Mouse (Mus musculus) adrenal gland, postnatal 36 days (tissue): ENCODE data around the gene Pum3. TPM values are rescaled to one million over a fixed set of nuclear protein-coding genes. Genes with fewer than 3 reads are reported as not detected.

ENCODE experiments used
- DNase-seq, 2 experiments: peaks; one replicate each; pipeline ENCODE4 v3.0.0; 2021; ENCODE audit warnings: mixed read lengths in 1 of 2
- long read RNA-seq, 2 experiments: library from polyadenylated mRNA; stranded (forward); transcript quantifications; one replicate each; pipeline ENCODE4 v2.0.0; 2021; ENCODE audit warnings: borderline sequencing depth in 2 of 2
- total RNA-seq, 2 experiments: library from RNA; stranded (reverse); gene quantifications; 2 replicates each; pipeline ENCODE4 v1.2.3; 2021

The Pum3 gene
- 100 to 1,000 TPM in 1 of 2 experiments, 10 to 100 TPM in 1; 100.0 to 130 TPM for total RNA-seq
- long read RNA-seq, experiment 1, transcript Pum3-201 (18 exons, 3,471 nt): major isoform, 59 of 104 reads
- long read RNA-seq, experiment 1, partial matches to known transcripts: 31 of 104 reads
- long read RNA-seq, experiment 1, other reads (novel, unspliced or antisense): 14 of 104 reads
- long read RNA-seq, experiment 2, transcript Pum3-201 (18 exons, 3,471 nt): major isoform, 16 of 31 reads
- long read RNA-seq, experiment 2, partial matches to known transcripts: 10 of 31 reads
- long read RNA-seq, experiment 2, other reads (novel, unspliced or antisense): 5 of 31 reads

DNA sequence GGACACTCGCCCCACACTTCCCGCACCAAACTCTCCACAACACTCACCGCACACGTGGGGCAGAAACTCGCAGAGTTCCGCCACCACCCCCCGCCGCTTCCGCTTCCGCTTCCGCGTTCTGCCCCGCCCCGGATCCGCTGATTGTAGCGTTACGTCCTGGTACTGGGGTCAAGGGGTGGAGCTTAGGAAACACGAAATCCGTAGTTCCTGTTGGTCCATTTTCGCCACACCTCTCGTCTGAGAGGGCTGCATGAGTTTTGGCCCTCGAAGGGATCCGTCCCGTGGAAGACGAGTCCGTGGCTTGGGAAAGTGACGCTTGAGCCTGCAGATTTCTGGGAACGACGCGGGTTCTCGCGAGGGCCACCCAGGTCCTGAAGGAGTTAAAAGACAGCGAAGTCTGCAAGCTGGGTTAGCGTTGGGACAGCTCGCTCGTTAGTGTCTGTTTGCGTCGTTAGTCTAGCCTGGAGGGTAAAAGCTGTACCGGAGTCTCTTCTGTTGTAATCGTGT lies at the start of gene Pum3:
TSS of gene Pum3 (minus strand) at position 81 of the 507 bp plus-strand sequence.
- peak; percentile 95 to 96 for DNase-seq

DNA sequence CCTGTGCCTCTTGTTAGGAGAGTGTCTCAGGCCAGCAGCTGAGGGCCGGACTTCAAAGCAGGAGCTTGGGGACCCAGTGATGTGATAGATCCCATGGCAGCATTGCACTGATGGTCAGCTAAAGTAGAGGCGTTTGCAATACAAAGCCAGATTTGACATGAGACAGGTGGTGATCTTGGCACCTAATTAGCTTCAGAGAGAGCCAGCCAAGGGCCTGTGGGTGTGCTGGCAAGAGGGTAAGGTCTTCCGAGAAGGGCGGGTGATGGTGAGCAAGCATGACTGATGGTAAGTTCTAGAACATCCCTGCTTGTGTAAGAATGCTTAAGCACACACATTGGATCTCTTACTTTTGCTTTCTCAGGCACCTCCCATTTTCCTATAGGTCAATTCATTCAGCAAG lies 37.1 kb upstream of the Pum3 start:
- no peak for DNase-seq

DNA sequence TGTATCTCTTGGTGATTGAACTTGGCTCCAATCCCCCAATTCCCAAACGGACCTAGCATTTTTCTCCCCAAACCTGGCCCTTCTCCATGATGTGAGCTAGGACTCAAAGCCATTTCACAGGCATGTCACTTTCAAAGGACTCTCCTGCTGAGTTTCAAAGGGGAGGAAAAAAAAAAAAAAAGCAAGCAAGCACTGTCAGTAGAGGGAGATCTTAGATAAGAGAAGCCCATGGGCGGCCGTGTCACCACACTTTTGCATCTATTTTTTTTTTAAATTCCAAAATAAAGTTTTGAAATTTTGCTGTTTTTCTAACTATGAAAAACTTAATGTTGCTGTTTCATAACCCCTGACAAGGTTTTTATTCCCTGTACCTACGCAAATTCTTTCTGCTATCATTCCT lies 33.0 kb upstream of the Pum3 start:
- no peak for DNase-seq

DNA sequence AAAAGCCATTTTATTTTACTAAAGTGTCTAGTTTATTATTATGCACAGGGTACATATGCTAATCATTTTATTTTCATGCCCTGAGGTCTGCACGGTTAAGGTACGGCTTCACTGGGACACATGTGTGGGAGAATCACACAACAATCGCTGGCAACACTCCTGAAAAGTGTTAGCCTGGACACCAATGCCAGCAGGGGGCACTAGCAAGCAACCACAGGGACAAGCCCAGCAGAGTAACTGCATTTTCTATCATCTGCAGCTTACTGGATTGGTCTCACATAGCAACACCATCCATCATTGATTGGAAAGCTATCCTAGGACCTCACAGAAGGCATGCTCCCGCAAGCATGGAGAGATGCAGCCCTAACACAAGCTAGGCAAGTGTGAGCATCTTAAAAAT lies 20.8 kb upstream of the Pum3 start:
- peak; percentile 71 to 78 for DNase-seq

DNA sequence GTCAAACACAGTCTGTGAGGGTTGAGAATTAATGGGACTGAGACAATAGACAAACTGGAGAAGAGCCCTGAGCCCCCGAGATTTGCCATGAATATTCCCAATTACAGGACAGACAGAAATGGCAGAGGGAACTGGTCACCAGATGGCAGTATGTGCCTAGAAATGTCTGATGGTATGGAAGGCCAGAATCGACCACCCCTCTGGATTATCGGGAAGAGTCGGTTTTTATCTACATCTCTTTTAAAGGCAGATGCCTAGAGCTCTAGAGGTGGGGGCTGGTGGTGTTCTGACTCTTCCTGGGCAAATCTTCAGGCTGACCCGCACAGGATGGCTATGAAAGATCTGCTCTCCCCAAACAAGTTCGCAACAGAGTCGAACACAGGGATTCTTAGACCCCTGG lies 17.9 kb upstream of the Pum3 start:
- no peak for DNase-seq

DNA sequence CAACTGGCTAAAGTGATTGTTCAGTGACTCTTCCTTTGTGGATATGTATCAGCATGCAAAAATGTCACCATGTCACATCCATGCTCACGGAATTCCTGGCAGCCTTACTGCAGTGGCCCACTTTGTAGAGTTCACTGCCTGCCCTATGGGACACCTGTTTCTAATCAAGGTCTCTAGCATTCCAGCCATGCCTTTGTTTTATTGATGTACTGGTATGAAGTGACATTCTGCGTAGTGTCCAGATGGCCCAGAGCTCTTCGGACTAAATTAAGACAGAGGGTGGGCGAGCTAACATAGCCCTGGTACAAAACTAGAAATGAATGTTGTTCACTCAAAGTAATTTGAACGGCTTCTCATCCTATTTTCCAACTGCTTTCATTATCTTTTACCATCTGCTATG lies 11.5 kb upstream of the Pum3 start:
- no peak for DNase-seq

DNA sequence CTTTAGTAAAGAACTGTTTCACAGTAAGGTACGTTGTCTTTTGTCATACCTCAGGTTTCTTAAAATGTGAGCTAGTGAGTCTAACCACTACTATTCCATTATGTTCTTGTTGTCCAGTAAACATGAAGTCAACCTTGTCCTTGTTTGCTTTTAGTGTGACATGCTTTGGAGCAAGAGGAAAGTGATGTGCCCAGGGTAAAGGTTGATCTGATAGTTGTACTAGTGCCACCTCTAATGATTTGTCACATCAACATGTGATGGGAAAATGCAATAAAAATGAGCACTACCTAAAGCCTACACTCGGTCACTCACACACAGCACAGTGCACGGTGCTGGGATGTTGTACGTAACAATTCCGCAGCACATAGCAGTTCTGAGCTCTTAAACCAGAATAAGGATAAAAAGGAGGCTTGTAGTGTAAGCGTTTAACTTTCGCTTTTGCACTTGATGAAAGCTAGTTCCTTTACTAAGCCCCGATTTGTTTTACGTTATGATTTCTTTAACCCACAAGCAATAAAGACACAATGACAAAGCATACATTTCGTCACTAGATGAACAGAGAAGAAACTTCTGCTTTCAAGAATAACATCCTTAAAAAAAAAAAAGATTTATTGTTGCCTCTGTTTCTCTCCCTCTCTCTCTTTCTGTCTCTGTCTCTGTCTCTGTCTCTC lies 8.5 kb upstream of the Pum3 start:
- no peak for DNase-seq

DNA sequence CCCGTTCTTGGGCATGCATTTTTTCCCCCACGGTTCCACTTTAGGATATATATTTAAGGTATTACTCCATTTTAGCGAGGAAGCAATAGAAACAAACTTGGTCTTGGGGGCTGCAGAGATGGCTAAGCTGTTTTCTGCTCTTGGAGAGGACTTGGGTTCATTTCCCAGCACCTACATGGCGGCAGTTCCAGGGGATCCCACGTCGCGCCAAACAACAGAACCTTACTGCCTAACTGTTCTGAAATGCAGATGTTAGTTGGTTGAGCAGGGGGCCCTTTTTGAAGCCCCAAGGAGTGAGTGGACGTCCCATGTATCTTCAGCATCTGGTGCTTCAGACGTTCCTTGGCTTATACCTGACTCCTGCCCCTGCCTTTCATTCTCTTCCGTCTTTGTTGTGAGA lies 781 bp upstream of the Pum3 start:
- peak in 1 of 2 experiments; percentile 15 for DNase-seq

DNA sequence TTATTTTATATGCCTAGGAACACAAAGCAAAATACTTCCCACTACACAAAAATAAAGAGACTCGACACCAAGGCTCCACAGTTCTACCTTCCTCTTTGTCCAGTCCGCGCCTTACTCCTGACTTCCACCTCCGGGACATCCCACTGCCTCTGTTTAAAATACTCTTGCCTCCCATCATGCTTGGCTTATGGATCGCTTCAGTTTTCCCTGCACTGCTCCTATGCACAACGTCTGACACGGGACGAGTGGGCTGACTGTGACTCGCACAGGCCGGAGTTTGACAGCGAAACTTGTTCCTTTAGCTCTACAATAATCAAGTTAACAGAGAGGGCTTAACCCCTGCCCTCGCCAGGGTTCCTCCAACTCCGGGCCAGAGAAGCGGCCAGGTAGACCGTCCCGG lies 344 bp downstream of the Pum3 start:
- DNase-seq: no peak

DNA sequence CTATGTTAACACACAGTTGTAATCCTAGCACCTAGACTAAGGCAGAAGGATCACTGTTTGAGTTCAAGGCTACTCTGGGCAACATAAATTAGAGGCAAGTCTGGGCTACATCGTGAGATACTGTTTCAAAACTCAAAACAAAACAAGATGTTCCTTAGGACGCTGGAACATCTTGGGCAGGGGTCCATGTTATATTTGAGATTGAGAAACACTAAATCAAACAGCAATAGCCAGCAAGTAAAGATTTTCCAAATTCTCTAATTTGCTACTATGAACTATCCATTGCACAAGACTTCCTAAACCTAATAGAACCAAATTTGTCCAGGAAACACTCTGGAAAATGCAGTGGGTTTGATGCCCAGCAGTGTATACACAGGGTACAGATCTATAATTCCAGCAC lies 1.8 kb downstream of the Pum3 start:
- no peak for DNase-seq

DNA sequence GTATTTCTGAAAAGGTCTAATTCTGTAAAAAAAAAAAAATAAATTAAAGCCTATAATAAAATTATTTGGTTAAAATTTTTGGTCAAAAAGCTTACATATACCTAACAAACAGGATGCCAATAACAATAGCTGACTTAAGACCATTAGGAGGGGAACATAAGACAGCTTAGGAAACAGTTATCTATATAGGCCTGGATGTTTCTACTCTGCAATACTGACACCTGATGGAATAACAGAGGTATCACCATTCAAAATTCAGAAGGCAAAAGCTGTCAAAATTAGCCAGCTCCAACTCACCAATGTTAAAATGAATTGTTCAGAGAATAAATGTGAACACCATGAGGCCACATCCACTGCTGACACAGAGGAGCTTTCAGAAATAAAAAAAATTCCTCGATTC lies 3.2 kb downstream of the Pum3 start:
- DNase-seq: no peak

DNA sequence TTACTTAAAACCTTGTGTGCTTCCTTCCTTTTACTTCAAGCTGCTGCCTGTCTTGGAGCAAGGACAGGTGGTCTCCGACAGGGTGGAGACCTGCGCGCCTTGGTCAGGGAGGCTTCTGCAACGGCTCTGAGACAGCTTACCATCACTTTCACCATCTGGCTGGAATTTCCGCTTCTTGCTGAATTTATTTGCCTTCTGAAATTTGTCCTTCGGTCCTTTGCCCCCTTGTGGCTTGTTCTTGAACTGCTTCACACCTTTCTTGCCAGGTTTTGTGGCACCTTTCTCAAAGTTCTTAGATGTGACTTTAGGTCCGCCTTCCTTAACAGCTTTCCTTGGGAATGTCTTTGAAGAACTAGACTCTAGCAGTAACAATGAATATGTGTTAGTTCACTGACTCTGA lies 4.0 kb downstream of the Pum3 start:
- DNase-seq: peak; percentile 19 to 55

DNA sequence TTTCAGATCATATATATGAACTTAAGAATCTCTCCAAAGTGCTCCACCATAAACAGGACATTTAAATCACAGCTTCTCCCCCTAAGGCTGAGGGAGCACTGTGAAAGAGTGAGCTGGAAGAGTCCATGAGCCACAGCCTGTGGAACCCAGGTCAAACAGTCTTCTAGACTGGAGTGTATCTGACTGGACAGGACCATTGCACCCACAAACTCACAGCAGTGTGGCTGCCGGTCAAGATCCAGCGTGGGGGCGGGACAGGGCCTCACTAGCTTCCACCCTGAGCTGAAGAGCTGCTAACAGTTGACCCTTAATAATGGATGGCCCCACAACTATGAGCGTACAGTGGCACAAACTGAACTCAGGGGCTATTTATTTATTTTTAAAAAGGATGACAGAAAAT lies 12.2 kb downstream of the Pum3 start:
- no peak for DNase-seq

DNA sequence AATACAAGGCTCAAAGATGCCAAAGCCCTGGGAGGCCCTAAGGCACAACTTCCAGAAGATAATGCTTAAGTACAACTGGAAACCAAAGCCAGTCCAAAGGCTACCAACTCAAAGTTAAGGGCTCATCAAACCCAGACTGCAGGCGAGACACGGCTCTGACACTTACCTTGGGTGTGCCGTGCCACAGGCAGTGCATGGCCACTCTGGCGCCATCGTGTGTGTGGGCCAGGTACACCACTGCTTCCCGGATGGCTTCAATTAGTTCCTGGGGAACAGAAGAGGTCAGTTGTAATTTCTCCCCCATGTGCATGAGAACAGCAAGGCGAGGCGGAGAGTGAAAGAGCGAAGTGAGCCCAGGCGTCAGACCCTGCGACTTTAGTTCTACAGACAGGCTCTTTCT lies 13.1 kb downstream of the Pum3 start:
- peak; percentile 75 to 77 for DNase-seq

DNA sequence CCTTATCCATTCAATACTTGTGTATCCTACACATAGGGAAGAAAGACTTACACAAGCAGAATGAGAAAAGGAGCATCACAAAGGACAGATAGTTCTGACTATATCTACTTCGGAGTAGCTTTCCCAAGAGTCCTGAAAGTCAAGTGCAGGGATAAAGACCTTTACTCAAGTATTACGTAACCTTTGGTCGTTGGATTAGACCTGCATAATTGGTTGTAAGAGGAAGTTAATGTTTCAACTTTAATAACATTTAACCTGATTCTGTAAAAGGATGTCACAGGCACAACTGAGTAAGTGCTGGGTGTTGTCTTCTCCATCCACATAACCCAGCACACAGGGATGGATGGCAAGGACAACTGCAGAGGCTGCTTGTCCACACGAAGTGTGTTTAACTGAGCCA lies 18.3 kb downstream of the Pum3 start:
- DNase-seq: no peak

DNA sequence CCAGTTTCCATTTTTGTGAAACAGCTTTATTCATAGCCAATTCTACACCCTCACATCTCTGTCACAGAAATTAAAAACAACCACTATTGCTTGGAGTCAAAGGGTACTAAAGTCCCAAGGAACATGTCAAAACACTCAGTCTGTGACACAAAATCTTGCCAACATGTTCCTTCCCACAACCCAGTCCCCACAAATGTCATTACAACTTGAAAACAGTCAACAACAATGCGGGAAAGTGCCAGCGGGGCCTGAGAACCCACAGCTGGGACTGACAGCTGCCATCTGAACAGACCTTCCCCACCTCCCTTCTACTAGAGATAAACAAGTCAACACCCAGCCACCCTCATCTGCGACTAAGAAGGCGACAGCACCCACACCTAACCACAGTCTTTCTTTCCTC lies 18.9 kb downstream of the Pum3 start:
- DNase-seq: no peak

DNA sequence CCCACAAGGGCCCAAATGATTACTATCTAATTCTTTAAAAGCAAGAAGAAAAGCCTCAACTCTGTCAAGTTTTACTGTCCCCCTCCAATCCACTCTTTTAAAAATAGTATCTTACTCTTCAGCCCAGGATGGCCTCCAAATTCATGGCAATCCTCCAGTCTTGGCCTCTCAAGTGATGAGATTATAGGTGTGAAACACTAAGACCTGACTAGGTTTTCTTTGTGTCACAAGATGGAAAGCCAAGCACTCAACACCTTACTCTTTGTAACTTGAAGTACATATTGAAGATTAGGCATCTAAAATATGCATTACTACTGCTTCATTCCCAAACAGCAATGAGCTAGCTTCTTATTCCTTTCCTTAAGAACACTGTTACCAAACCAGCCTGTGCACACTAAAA lies 19.8 kb downstream of the Pum3 start:
- no peak for DNase-seq

DNA sequence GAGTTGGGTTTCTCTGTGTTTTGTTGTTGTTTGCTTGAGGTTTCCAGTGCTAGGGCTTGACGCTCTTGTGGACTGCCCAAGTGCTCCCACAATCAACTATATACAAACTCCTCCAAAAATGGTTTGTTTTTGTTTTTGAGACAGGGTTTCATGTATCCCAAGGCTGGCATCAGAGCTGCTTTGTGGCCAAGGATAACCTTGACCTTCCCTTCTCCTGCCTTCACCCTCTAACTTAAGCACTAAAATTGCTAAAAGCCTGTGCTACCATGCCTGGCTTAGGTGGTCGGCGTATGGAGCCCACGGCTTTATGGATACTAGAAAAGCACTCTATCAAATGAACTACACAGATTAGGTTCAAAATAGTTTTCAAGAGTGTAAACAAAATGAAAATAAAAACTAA lies 20.4 kb downstream of the Pum3 start:
- no peak for DNase-seq

DNA sequence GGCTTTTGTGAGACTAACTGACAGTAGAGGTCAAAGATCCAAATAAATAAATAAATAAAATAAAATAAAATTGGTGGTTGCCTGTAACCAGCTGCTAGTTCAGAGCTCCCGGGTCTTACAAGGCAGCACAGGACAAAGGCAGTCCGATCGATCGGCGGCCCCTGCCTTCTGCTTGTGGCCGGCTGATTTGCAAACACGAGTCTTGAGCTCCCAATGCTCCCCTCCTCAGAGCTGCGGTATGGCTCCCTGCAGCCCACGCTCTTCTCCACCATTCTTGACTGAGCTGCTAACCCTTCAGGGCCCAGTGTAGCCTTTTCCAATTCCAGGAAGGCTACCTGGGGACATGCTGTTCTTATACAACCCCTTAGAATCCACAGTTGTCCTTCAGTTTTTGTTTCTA lies 31.8 kb downstream of the Pum3 start:
- no peak for DNase-seq

DNA sequence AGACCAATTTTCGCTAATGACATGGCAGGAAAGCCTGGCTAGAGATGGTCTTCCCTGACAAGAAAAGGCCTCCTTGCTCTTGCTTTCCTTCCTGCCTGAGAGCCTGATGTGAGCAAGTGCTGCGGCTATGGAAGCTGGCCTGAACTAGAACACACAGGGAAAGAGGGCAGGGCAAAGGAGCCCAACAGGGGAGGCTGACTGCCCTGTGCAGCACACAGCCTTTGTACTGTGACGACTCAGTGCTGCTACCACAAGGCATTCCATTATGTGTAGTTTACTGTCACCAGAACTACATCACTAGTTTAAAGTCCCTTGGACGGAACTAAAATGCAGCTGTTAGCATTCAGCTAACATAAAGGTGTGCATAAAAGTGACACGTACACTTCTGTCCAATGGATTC lies 32.4 kb downstream of the Pum3 start:
- DNase-seq: no peak

DNA sequence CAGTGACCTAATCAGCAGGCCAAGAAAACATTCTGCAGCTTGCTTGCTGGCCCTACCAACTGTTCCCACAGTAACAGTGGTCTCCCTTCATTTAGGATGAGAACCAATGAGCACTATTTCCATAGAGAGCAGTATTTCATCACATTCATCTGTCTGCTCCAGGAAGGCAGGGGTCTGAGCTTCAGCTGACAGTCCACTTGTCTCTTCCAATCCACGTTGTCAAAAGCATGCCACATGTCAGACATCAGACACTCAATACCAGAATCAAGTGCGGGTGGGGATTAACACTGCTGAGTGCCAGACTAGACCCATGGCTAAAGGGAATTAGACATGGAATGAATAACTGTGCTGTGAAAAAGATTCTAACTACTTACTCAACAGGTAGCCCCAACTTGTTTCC lies 32.9 kb downstream of the Pum3 start:
- DNase-seq: no peak

DNA sequence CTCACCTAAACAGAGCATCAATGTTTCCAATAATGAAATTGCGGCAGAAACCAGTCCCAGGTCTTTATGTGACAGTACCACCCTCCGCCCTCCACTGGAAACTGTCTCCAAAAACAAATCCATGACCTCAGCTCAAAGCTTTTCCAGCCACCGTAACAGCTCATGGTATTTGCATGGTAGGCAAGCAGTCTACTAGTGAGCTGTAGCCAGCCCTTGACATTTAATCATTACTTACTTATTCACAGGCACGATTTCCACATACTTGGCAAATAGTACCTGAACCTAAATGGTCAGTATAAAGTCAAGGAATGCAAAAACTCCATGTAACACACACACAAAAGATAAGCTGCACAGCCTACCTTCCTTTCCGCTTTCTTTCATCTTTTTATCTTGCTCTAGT lies 33.7 kb downstream of the Pum3 start:
- DNase-seq: peak; percentile 34 to 38

DNA sequence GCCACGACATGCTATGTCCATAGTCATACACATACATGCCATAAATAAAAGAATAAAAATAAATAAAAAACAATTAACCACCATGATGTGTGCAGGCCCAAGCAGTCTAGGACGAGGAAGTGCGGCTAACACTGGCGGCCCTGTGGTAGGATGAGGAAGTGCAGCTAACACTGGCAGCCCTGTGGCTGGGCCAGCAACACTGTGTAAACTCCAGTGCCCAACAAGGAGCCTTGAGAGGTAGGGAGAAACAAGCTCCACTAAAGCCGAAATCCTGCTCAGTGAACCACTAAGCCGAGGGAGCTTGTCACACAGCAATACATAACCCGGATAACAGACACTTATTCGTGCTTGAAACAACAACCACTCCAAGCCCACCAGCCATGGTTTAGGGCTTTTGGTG lies 34.1 kb downstream of the Pum3 start:
- DNase-seq: peak in 1 of 2 experiments; percentile 3
